In genomic region chr13:28717404-28717803, GRCm38 (mm10) we compare ENCODE assay signal across 13 mouse cellular contexts.
DNase-seq lines count a peak whose midpoint lies in the region; ATAC-seq lines count a peak whose summit lies in the region.
"Had no signal": no experiment of that assay in that cellular context is flagged by ENCODE, and none has a peak within 500 bp of the region (broad histone marks: within the 10 kb centered on the region; RNA-seq: fewer than 3 reads in every experiment).

No protein-coding gene starts in this region.

- intact Hi-C loops in heart, postnatal 10 days (cut with DNase I): loop anchor here (5.0 kb wide), 2 partner anchors 85 to 215 kb away; no protein-coding TSS in a partner anchor

- ATAC-seq in kidney, embryonic 16.5 days (ENCODE audit: low FRiP score, low TSS enrichment): no peak
- no peak for ATAC-seq in forebrain, embryonic 15.5 days (replicated peaks)
- no peak for ATAC-seq in midbrain, embryonic 16.5 days
- no peak for ATAC-seq in inflammation-experienced regulatory T-cells, adult 6 months

- H3K4me3 ChIP-seq in kidney, embryonic 16.5 days (ENCODE audit: low read length): no peak overlapping the region
- no peak overlapping the region for H3K4me3 ChIP-seq in forebrain, embryonic 15.5 days
- no peak overlapping the region for H3K4me3 ChIP-seq in midbrain, embryonic 16.5 days (ENCODE audit: low read depth, low read length)
- H3K4me3 ChIP-seq: left cerebral cortex, adult 2 months had no signal

- H3K9ac ChIP-seq in kidney, embryonic 16.5 days (replicated peaks; ENCODE audit: low read length): no peak overlapping the region
- H3K9ac ChIP-seq in forebrain, embryonic 15.5 days (replicated peaks): no peak overlapping the region
- no peak overlapping the region for H3K9ac ChIP-seq in midbrain, embryonic 16.5 days (ENCODE audit: low read depth, low read length)

- peak; percentile 66 for DNase-seq in heart, adult 11 months
- no peak for DNase-seq in heart, postnatal 10 days
- DNase-seq in kidney, postnatal 14 days: no peak
- DNase-seq in gastrocnemius, postnatal 10 days: no peak
- DNase-seq: embryo, embryonic 11 days; kidney, adult 8-10 months; lung, adult 2 months; spleen, adult 18-20 months had no signal

- H3K4me2 ChIP-seq in kidney, embryonic 16.5 days (replicated peaks; ENCODE audit: low read depth, low read length): no peak overlapping the region
- H3K4me2 ChIP-seq in forebrain, embryonic 15.5 days (replicated peaks): no peak overlapping the region
- no peak overlapping the region for H3K4me2 ChIP-seq in midbrain, embryonic 16.5 days (ENCODE audit: low read length)

- 88% methylated on average over 4 of the region's 4 CpGs for WGBS in kidney, embryonic 16.5 days
- WGBS in forebrain, embryonic 15.5 days: 89% methylated on average over 4 of the region's 4 CpGs
- WGBS in midbrain, embryonic 16.5 days: 88% methylated on average over 4 of the region's 4 CpGs

- peak overlapping the region; percentile 64; the same call in 1 of the 2 replicates for H3K27ac ChIP-seq in kidney, embryonic 16.5 days (ENCODE audit: low read length)
- H3K27ac ChIP-seq in forebrain, embryonic 15.5 days (replicated peaks): peak overlapping the region; percentile 87
- peak overlapping the region; percentile 60 for H3K27ac ChIP-seq in midbrain, embryonic 16.5 days (ENCODE audit: low read length)
- H3K27ac ChIP-seq: left cerebral cortex, adult 2 months had no signal

- H3K36me3 ChIP-seq in kidney, embryonic 16.5 days (ENCODE audit: insufficient read depth, low read length): no peaks in the 10 kb centered on the region
- H3K36me3 ChIP-seq in forebrain, embryonic 15.5 days: no peaks in the 10 kb centered on the region
- no peaks in the 10 kb centered on the region for H3K36me3 ChIP-seq in midbrain, embryonic 16.5 days (ENCODE audit: control insufficient read depth, insufficient read depth, low read length)

- H3K9me3 ChIP-seq in kidney, embryonic 16.5 days (ENCODE audit: low read length): no peaks in the 10 kb centered on the region
- H3K9me3 ChIP-seq in forebrain, embryonic 15.5 days: no peaks in the 10 kb centered on the region
- H3K9me3 ChIP-seq in midbrain, embryonic 16.5 days (replicated peaks; ENCODE audit: control insufficient read depth, low read length, poor library complexity, severe bottlenecking): no peaks in the 10 kb centered on the region

- H3K4me1 ChIP-seq in kidney, embryonic 16.5 days (ENCODE audit: insufficient read depth, low read length): peaks cover 41% of the 10 kb centered on the region
- peaks cover 54% of the 10 kb centered on the region for H3K4me1 ChIP-seq in forebrain, embryonic 15.5 days
- peaks cover 40% of the 10 kb centered on the region for H3K4me1 ChIP-seq in midbrain, embryonic 16.5 days (ENCODE audit: control insufficient read depth, insufficient read depth, low read length)

- no peaks in the 10 kb centered on the region for H3K27me3 ChIP-seq in kidney, embryonic 16.5 days (ENCODE audit: insufficient read depth, low read length)
- no peaks in the 10 kb centered on the region for H3K27me3 ChIP-seq in forebrain, embryonic 15.5 days
- H3K27me3 ChIP-seq in midbrain, embryonic 16.5 days (ENCODE audit: control insufficient read depth, insufficient read depth, low read depth, low read length): no peaks in the 10 kb centered on the region
